Mouse (Mus musculus): ENCODE measurements at regions not wholly inside any gene's neighbourhood (a gene's known extent, or its start where the extent isn't known, plus 50 kb on each side); places are given as distances from the start of the nearest gene placed in this dataset.

- no peak for TF ChIP-seq HCFC1 (IDR thresholded peaks at IDR 0.05; ENCODE audit: borderline replicate concordance, insufficient read depth, low read length)
- in situ Hi-C loops (cut with MboI; ENCODE audit: low sequenced_read_pairs in 2 of 2, unreplicated experiment in 2 of 2): no loop called here
- no peaks in the 10 kb centered on the region for H3K36me3 ChIP-seq (ENCODE audit: control insufficient read depth, insufficient read depth, low read length, poor library complexity, severe bottlenecking)
- no peak for DNase-seq (ENCODE audit: low read depth, low spot score)
- H3K4me3 ChIP-seq (ENCODE audit: insufficient read depth in 1 of 2, low read depth in 1 of 2, low read length in 2 of 2, poor library complexity in 1 of 2, severe bottlenecking in 1 of 2): no peak overlapping the region
- no peak overlapping the region for H3K27ac ChIP-seq (ENCODE audit: insufficient read depth, low read depth, low read length, poor library complexity, severe bottlenecking)
- peaks cover 6 to 18% of the 10 kb centered on the region in 2 experiments; a peak in 3 of 4 replicates for H3K4me1 ChIP-seq (ENCODE audit: control insufficient read depth in 2 of 2, insufficient read depth in 2 of 2, low read length in 2 of 2, poor library complexity in 1 of 2)
- no peak overlapping the region for H3K9ac ChIP-seq (ENCODE audit: insufficient read depth, low read depth, low read length, poor library complexity, severe bottlenecking)
- H3K9me3 ChIP-seq (ENCODE audit: control insufficient read depth, insufficient read depth, low read depth, low read length): no peaks in the 10 kb centered on the region
These were observed 99.6 kb upstream of the Ccnd2 start for GRCm38 (mm10) chr6:127251671-127251985.

- Histone ChIP-seq H3K4me3 (ENCODE audit: insufficient read depth in 1 of 2, low read depth in 1 of 2, low read length in 2 of 2, poor library complexity in 1 of 2, severe bottlenecking in 1 of 2) (0 out of 4 replicates have a peak overlapping the region, but pooled peaks of 1 of the 2 experiments have one; percentile 20), H3K36me3 (ENCODE audit: control insufficient read depth, insufficient read depth, low read length, poor library complexity, severe bottlenecking) (no peaks in the 10 kb centered on the region), H3K4me1 (ENCODE audit: control insufficient read depth in 2 of 2, insufficient read depth in 2 of 2, low read length in 2 of 2, poor library complexity in 1 of 2) (peaks cover 6 to 18% of the 10 kb centered on the region in 2 experiments; a peak in 3 of 4 replicates), H3K27ac (ENCODE audit: insufficient read depth, low read depth, low read length, poor library complexity, severe bottlenecking) (peak overlapping the region; percentile 42; the same call in 1 of the 2 replicates), H3K9ac (ENCODE audit: insufficient read depth, low read depth, low read length, poor library complexity, severe bottlenecking) (no peak overlapping the region), H3K9me3 (ENCODE audit: control insufficient read depth, insufficient read depth, low read depth, low read length) (no peaks in the 10 kb centered on the region)
- TF ChIP-seq ZNF384 (IDR thresholded peaks at IDR 0.05; ENCODE audit: low read depth, low read length) (peak; percentile 55; the same call in 1 of the 2 replicates), MAFK (IDR thresholded peaks at IDR 0.05; ENCODE audit: insufficient read depth, low read depth, low read length) (no peak), ZC3H11A (IDR thresholded peaks at IDR 0.05; ENCODE audit: borderline replicate concordance, low read depth, low read length) (no peak)
- in situ Hi-C loops (cut with MboI; ENCODE audit: low sequenced_read_pairs in 2 of 2, unreplicated experiment in 2 of 2): no loop called here
- DNase-seq (ENCODE audit: low read depth, low spot score): no peak
These were observed 100.2 kb upstream of the Ccnd2 start for GRCm38 (mm10) chr6:127252000-127252721.

GRCm38 (mm10) chr6:127253935-127254334, 101.9 kb upstream of the Ccnd2 start:
- in situ Hi-C loops (cut with MboI; ENCODE audit: low sequenced_read_pairs in 2 of 2, unreplicated experiment in 2 of 2): no loop called here
- Histone ChIP-seq H3K4me3 (ENCODE audit: insufficient read depth in 1 of 2, low read depth in 1 of 2, low read length in 2 of 2, poor library complexity in 1 of 2, severe bottlenecking in 1 of 2) (no peak overlapping the region), H3K36me3 (ENCODE audit: control insufficient read depth, insufficient read depth, low read length, poor library complexity, severe bottlenecking) (no peaks in the 10 kb centered on the region), H3K27ac (ENCODE audit: insufficient read depth, low read depth, low read length, poor library complexity, severe bottlenecking) (no peak overlapping the region), H3K9me3 (ENCODE audit: control insufficient read depth, insufficient read depth, low read depth, low read length) (no peaks in the 10 kb centered on the region), H3K9ac (ENCODE audit: insufficient read depth, low read depth, low read length, poor library complexity, severe bottlenecking) (no peak overlapping the region), H3K4me1 (ENCODE audit: control insufficient read depth in 2 of 2, insufficient read depth in 2 of 2, low read length in 2 of 2, poor library complexity in 1 of 2) (peaks cover 6 to 18% of the 10 kb centered on the region in 2 experiments; a peak in 3 of 4 replicates)
- no peak for DNase-seq (ENCODE audit: low read depth, low spot score)
- TF ChIP-seq MAFK (IDR thresholded peaks at IDR 0.05; ENCODE audit: insufficient read depth, low read depth, low read length): no peak
- TF ChIP-seq CHD2 (IDR thresholded peaks at IDR 0.05; ENCODE audit: low read depth, low read length): no peak
- no peak for TF ChIP-seq ZNF384 (IDR thresholded peaks at IDR 0.05; ENCODE audit: low read depth, low read length)
- TF ChIP-seq HCFC1 (IDR thresholded peaks at IDR 0.05; ENCODE audit: borderline replicate concordance, insufficient read depth, low read length): no peak
- no peak for TF ChIP-seq ZC3H11A (IDR thresholded peaks at IDR 0.05; ENCODE audit: borderline replicate concordance, low read depth, low read length)

GRCm38 (mm10) chr6:127263903-127264680, 112.1 kb upstream of the Ccnd2 start:
- no peak overlapping the region for H3K27ac ChIP-seq (ENCODE audit: insufficient read depth, low read depth, low read length, poor library complexity, severe bottlenecking)
- DNase-seq (ENCODE audit: low read depth, low spot score): no peak
- in situ Hi-C loops (cut with MboI; ENCODE audit: low sequenced_read_pairs in 2 of 2, unreplicated experiment in 2 of 2): no loop called here
- TF ChIP-seq ZC3H11A (IDR thresholded peaks at IDR 0.05; ENCODE audit: borderline replicate concordance, low read depth, low read length) (no peak), CHD2 (IDR thresholded peaks at IDR 0.05; ENCODE audit: low read depth, low read length) (no peak), MAFK (IDR thresholded peaks at IDR 0.05; ENCODE audit: insufficient read depth, low read depth, low read length) (no peak), HCFC1 (IDR thresholded peaks at IDR 0.05; ENCODE audit: borderline replicate concordance, insufficient read depth, low read length) (no peak), ZNF384 (IDR thresholded peaks at IDR 0.05; ENCODE audit: low read depth, low read length) (no peak)
- no peak overlapping the region for H3K4me3 ChIP-seq (ENCODE audit: insufficient read depth in 1 of 2, low read depth in 1 of 2, low read length in 2 of 2, poor library complexity in 1 of 2, severe bottlenecking in 1 of 2)
- no peak overlapping the region for H3K9ac ChIP-seq (ENCODE audit: insufficient read depth, low read depth, low read length, poor library complexity, severe bottlenecking)
- H3K4me1 ChIP-seq (ENCODE audit: control insufficient read depth in 2 of 2, insufficient read depth in 2 of 2, low read length in 2 of 2, poor library complexity in 1 of 2): peaks cover 0 to 8% of the 10 kb centered on the region in 2 experiments; a peak in 3 of 4 replicates
- no peaks in the 10 kb centered on the region for H3K36me3 ChIP-seq (ENCODE audit: control insufficient read depth, insufficient read depth, low read length, poor library complexity, severe bottlenecking)
- no peaks in the 10 kb centered on the region for H3K9me3 ChIP-seq (ENCODE audit: control insufficient read depth, insufficient read depth, low read depth, low read length)

Measured in ES-E14 (cell line).